Mouse (Mus musculus): Measurements from ENCODE around the gene Azin2.

- TF ChIP-seq CTCF (IDR thresholded peaks at IDR 0.05; ENCODE audit: extremely low read depth, insufficient read depth, insufficient read length, insufficient replicate concordance) (no peak), POLR2A (IDR thresholded peaks at IDR 0.05; ENCODE audit: low read depth, low read length) (no peak)
These were observed 20.9 kb upstream of the Azin2 start for GRCm38 (mm10) chr4:128983151-128983550.
